Mouse (Mus musculus) spleen, adult 12 weeks (tissue): ENCODE measurements around the gene Amot.

Experiments used
- DNase-seq: peaks from one replicate; pipeline ENCODE4 v3.0.0; 2022; ENCODE audit warnings: low spot score

Amot gene

DNA sequence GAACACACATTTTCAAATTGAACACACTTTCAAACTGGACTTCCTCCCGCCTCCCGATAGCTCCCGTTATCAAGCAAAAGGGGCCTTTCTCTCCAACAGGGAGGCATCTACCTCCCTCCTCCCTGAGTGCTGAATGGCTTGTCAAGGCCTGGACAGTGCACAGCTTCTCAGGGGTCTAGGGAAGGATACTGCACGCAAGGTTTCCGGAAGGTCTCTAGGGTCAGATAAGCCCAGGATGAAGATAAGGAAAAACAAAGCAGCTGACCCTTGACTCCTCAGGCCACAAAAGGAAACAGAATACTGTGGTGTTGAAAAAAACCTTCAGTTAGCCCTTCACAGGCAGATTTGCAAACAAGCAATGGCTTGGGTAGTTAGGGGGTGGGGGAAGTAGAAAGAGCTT lies 22.6 kb downstream of the Amot start:
- no peak for DNase-seq

- no peak for DNase-seq
These were observed 25.0 kb downstream of the Amot start for GRCm38 (mm10) chrX:145479942-145480341.

DNA sequence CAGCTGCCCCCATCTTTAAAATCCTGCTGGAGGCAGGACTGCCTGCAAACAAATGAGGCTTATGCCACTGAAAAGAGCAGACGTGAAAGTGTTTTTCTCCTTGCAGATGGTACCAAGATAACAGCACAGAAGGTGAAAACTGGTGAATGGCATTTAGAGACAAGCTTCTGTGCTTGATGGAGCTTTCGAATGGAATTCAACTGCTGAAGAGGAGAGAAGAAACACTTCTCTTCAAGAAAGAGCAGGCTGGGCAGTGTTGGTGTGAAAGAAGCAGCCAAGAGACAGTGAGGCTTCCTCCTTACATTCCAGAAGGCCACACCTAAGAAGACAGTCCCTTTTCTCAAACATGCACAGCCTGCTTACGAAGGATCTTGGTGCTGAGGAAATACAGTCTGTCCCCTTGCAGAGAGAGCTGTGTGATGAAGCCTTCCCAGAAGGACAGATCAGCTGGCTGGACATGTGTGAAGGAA lies 27.2 kb downstream of the Amot start:
- DNase-seq, result no peak

- no peak for DNase-seq
These were observed 27.8 kb downstream of the Amot start for GRCm38 (mm10) chrX:145477003-145477724.

DNA sequence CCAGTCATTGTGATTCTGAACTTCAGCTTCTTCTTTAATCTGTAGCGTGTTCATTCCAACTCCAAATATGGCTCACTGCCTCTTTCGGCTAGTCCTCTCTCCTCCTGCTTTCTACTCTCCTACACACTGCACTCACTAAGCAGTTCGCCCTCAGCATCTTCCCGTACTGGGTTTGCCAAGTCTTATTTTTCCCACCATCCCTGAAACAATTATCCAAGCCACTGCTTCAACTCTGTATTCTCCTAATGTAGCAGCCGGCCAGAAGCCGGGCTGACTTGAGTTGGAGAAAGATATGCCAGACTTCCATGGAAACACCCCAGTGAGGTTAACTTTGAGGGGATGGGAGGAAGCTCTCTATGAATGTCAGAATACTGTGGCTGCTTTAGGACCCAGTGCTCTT lies 36.7 kb downstream of the Amot start:
- no peak for DNase-seq

DNA sequence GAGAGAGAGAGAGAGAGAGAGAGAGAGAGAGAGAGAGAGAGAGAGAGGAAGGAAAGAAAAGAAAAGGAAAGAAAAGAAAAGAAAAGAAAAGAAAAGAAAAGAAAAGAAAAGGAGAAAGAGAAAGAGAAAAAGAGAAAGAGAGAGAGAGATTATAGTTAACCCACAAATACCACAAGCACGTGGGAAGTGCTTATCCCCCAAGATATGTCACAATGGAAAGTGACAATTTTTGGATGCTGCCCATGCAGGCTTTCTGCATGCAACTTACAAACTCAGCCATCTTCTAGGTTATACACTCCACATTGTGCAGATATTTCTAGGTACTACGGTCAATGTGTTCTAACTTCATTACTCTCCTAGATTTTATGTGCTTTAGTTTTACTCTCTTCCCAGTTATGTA lies 41.5 kb downstream of the Amot start:
- no peak for DNase-seq

DNA sequence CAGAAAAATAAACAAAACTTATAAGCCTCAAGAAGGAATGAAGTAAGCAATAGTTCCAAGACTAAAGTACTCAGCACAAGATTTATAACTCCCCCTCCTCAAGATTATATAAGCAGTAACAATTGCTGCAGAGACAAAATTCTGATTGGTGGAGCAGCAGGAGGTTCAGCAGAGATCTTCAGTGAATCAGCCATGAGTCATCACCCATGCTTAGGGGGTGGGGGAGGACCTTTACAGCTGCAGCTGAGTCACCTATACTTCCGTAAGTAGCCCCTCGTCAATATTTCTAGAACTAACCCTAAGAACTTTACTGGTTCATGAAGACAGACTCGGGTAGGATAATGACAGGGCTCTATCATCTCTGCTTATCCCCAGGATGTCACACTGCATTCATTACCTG lies 43.6 kb downstream of the Amot start:
- no peak for DNase-seq

- no peak for DNase-seq
These were observed 48.7 kb downstream of the Amot start for GRCm38 (mm10) chrX:145456251-145456650.

DNA sequence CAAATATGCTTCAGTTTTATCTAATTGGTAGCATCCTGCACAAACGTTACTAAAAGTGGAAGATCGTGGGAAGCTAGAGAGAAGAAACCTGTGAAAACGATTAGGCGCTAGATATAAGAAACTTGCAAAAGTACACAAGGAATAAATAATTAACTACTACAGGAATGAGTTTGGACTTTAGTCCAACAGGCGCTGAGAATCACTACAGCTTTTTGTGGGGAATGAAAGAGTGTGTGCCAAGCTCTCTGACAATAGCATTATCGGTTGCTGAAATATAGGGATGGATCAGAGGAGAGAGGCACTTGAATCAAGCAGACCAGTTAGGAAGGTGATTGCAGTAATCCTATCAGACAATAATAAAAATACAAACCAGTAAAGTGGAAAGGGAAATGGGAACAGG lies 49.4 kb downstream of the Amot start:
- DNase-seq, result no peak

- DNase-seq, result no peak
These were observed 50.2 kb downstream of the Amot start for GRCm38 (mm10) chrX:145454828-145455227.

- DNase-seq, result no peak
These were observed 63.5 kb downstream of the Amot start for GRCm38 (mm10) chrX:145441526-145441925.

DNA sequence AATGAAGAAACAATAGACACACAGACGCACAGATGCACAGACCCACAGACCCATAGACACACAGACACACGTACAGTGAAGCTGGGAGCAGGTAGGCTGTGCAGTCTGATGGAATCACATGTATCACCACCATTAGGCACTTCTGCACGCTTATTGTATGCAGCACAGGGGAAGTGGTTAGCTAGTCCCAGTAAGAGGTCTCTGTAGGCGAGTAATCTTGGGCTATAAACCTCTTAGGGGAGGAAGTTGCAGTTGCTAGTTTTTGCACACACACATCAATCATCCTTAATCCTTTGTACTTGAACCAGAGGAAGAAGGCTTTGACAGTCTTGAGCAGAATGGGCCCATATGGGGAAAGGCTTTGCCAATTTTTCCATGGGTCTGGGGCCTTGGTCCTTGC lies 71.3 kb downstream of the Amot start:
- no peak for DNase-seq

GRCm38 (mm10) chrX:145430836-145431570 lies 74.0 kb downstream of the Amot start:
- no peak for DNase-seq

- DNase-seq, result no peak
These were observed 76.2 kb downstream of the Amot start for GRCm38 (mm10) chrX:145428811-145429210.

GRCm38 (mm10) chrX:145424026-145424425 lies 81.0 kb downstream of the Amot start:
- DNase-seq, result no peak

DNA sequence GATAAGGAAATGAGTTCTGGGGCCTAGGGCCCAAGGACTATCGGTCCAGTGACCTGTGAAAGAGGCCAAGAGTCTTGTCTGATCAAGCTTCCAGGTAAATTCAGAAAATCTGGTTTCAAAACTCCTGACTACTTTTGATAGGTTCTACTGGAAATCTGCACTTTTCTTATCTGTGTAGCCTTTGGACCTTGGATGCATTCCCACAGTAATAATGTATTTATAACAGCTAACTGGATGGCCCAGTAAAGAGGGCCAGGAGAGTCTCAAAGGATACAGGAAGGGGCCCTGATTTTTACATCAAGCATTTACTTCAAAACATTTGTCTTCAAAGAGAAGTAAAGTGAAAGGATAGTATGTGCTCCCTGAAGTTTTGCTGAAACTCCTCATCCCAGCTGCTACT lies 90.7 kb downstream of the Amot start:
- DNase-seq, result no peak

- DNase-seq, result no peak
These were observed 93.6 kb downstream of the Amot start for GRCm38 (mm10) chrX:145411425-145411824.

DNA sequence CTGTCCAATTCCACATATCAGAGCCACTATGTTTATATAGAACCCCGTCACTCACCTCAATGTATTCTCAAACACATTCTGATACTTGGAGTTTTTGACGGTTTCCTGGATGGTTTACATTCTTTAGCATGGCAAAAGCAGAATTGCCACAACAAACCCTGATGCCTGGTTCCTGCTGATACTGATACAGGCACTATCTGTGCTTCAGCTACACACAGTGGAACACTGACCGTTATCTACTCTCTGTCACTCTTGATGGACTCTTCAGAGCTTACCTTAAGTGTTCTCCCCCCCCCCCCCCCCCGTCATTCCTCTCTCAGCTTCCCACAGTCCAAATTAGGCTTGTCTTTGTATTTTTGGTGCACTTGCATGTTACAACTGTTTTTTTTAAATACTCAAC lies 98.9 kb downstream of the Amot start:
- DNase-seq, result no peak

DNA sequence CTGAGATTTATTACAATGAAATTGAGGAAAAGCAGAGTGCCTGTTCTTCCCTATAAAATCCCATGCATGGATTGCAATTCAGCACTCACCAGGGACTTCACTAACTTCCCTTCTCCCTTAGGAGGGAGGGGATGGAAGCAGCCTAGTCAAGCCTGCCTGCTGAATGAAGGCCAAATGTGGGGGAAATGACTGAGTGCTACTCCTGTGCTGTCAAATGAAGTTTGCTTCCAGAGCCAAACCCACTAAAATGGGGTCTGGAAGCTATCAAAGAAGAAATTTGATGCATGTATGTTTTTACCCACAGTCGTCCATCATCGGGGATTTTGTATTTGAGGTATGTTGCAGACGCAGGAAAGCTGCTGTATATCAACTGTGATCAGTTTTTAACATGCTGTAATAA lies 103.1 kb downstream of the Amot start:
- DNase-seq, result no peak

DNA sequence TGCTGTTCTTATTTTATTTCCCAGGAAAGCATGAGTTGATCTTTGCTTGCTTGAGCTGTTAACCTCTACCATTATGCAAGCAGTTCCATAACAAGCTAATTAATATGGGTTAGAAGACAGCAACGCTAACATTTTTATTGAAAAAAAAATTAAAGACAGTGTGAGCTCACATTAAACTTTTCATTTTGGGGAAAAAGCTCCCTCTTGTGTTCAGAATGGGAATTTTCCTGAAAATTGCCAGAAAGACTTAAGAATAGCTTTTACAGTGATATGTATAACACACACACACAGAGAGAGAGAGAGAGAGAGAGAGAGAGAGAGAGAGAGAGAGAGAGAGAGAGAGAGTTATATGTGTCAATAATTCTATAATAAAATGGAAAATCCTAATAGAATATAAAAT lies 105.7 kb downstream of the Amot start:
- no peak for DNase-seq
